Mouse (Mus musculus) stomach, embryonic 14.5 days (tissue): ENCODE measurements around the gene Cd300ld3. TPM values are rescaled to one million over a fixed set of nuclear protein-coding genes. Genes with fewer than 3 reads are reported as not detected.
A peak's percentile ranks its signal among the peaks of the same experiment; 100 is the strongest.

ENCODE experiments used
- ATAC-seq: fragments of 200-750 bp; cut with Nextera tagmentation; 2 replicates; pipeline ENCODE4 v1.8.0; 2017; ENCODE audit warnings: low read depth, moderate TSS enrichment; ENCODE audit not compliant: insufficient number of reproducible peaks, insufficient read depth, low FRiP score
- H3K27ac ChIP-seq: fragments of 300-500 bp; sonication (generic); 2 replicates; pipeline ENCODE4 v1.5.1; 2014; ENCODE audit warnings: mild to moderate bottlenecking, low read length, moderate library complexity, mixed read lengths
- H3K27me3 ChIP-seq: fragments of 300-500 bp; sonication (generic); 2 replicates; pipeline ENCODE4 v1.6.1; 2014; ENCODE audit warnings: low read length, control low read depth, mixed read lengths; ENCODE audit not compliant: control insufficient read depth, insufficient read depth
- H3K36me3 ChIP-seq: fragments of 300-500 bp; sonication (generic); 2 replicates; pipeline ENCODE4 v1.6.1; 2014; ENCODE audit warnings: mild to moderate bottlenecking, control low read depth, low read length, moderate library complexity, mixed read lengths; ENCODE audit not compliant: control insufficient read depth, insufficient read depth
- H3K4me1 ChIP-seq: fragments of 300-500 bp; sonication (generic); 2 replicates; pipeline ENCODE4 v1.6.1; 2014; ENCODE audit warnings: low read length, control low read depth, mixed read lengths; ENCODE audit not compliant: control insufficient read depth, insufficient read depth
- H3K4me2 ChIP-seq: fragments of 300-500 bp; sonication (generic); replicated peaks from 2 replicates; pipeline ENCODE4 v1.6.1; 2014; ENCODE audit warnings: low read depth, low read length, control low read depth
- H3K4me3 ChIP-seq: fragments of 300-500 bp; sonication (generic); 2 replicates; pipeline ENCODE4 v1.5.1; 2014; ENCODE audit warnings: low read depth, low read length, control low read depth
- H3K9ac ChIP-seq: fragments of 300-500 bp; sonication (generic); replicated peaks from 2 replicates; pipeline ENCODE4 v1.6.1; 2014; ENCODE audit warnings: low read depth, mild to moderate bottlenecking, control low read depth, low read length, moderate library complexity, mixed read lengths
- H3K9me3 ChIP-seq: fragments of 300-500 bp; sonication (generic); 2 replicates; pipeline ENCODE4 v1.6.1; 2016; ENCODE audit warnings: low read depth, low read length, control low read depth; ENCODE audit not compliant: control insufficient read depth
- WGBS: fragments of 180-500 bp; shearing (Covaris S2); extraction: QIAGEN DNeasy Blood & Tissue Kit; methylation state at CpG from one replicate; pipeline ENCODE4 v1.1.7; 2014; 5-methylcytosine and 5-hydroxymethylcytosine counted together
- polyA plus RNA-seq: library from polyadenylated mRNA; unstranded; fragments of >200 nt; fragmentation: Nextera tagmentation; extraction: Ambion mirVana; gene quantifications from 2 replicates; pipeline ENCODE4 v1.2.1, GENCODE M21; 2014

Gene Cd300ld3
- polyA plus RNA-seq, 1 experiment from 2014 or later = not detected

DNA sequence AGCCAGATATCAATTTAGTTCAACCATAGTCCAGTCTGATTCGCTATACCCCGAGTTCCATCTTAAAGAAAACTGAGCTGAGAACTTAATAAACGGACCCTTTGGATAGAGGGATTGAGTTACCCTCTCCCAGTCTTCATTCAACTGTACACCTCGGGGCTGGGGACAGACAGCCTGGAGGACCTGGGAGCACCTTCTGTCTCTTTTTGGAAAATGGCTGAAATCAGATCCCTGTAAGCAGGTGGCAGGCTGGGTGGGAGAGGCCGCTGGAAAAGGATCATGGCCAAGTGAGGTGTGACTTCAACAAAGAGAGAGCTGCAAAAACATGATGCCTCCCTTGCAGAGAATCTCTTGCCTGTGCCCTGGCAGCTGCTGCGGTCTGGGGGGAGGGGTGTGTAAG, 34.0 kb upstream of the Cd300ld3 start:
- Histone ChIP-seq H3K27me3 (peaks cover 4% of the 10 kb centered on the region; the same call in 1 of the 2 replicates), H3K9ac (no peak overlapping the region), H3K27ac (no peak overlapping the region), H3K4me1 (no peaks in the 10 kb centered on the region), H3K36me3 (no peaks in the 10 kb centered on the region), H3K4me2 (no peak overlapping the region), H3K4me3 (no peak overlapping the region), H3K9me3 (no peaks in the 10 kb centered on the region)
- ATAC-seq = no peak
- WGBS = 69% methylated on average over 6 of the region's 6 CpGs

GRCm38 (mm10) chr11:115081373-115081772, 33.2 kb upstream of the Cd300ld3 start:
- peaks cover 4% of the 10 kb centered on the region; the same call in 1 of the 2 replicates for H3K27me3 ChIP-seq
- no peak overlapping the region for H3K27ac ChIP-seq
- no peaks in the 10 kb centered on the region for H3K9me3 ChIP-seq
- H3K4me1 ChIP-seq = no peaks in the 10 kb centered on the region
- WGBS = 66% methylated on average over 3 of the region's 3 CpGs
- no peak overlapping the region for H3K4me3 ChIP-seq
- no peak overlapping the region for H3K9ac ChIP-seq
- no peaks in the 10 kb centered on the region for H3K36me3 ChIP-seq
- no peak overlapping the region for H3K4me2 ChIP-seq
- no peak for ATAC-seq

DNA sequence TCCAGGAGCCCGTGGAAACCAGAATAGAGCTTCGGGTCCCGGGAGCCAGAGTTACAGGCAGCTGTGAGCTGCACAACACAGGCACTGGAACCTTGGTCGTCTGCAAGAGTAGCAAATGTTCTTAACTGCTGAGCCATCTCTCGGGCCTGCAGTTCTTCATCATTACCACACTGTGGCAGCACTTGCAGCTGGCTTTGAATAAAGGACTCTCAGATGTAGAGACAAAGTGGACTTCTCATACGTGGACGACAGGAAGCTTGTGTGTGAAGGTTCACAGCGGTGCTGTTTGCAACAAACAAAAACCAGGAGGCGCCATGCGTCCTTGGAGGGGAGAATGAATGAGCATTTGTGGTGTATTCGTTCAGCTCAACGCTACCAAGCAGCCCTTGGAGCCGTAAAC, 32.7 kb upstream of the Cd300ld3 start:
- WGBS = 35% methylated on average over 13 of the region's 13 CpGs
- no peak overlapping the region for H3K4me2 ChIP-seq
- ATAC-seq = no peak

GRCm38 (mm10) chr11:115078680-115079079, 30.5 kb upstream of the Cd300ld3 start:
- H3K27me3 ChIP-seq = no peaks in the 10 kb centered on the region; the same call in 1 of the 2 replicates
- 83% methylated on average over 5 of the region's 5 CpGs for whole genome bisulfite sequencing
- H3K27ac ChIP-seq = no peak overlapping the region
- no peaks in the 10 kb centered on the region for H3K4me1 ChIP-seq
- no peak overlapping the region for H3K9ac ChIP-seq
- no peaks in the 10 kb centered on the region for H3K9me3 ChIP-seq
- H3K4me2 ChIP-seq = no peak overlapping the region
- H3K36me3 ChIP-seq = no peaks in the 10 kb centered on the region
- H3K4me3 ChIP-seq = no peak overlapping the region
- no peak for ATAC-seq

More for the DNA sequence above, 32.7 kb upstream of the Cd300ld3 start:
- Histone ChIP-seq H3K27me3 (peaks cover 4% of the 10 kb centered on the region; the same call in 1 of the 2 replicates), H3K36me3 (no peaks in the 10 kb centered on the region), H3K9ac (no peak overlapping the region), H3K4me1 (no peaks in the 10 kb centered on the region), H3K9me3 (no peaks in the 10 kb centered on the region), H3K4me3 (no peak overlapping the region), H3K27ac (no peak overlapping the region)

- no peaks in the 10 kb centered on the region for H3K9me3 ChIP-seq
- no peaks in the 10 kb centered on the region for H3K4me1 ChIP-seq
- WGBS = 91% methylated on average over 1 of the region's 1 CpGs
- H3K4me2 ChIP-seq = no peak overlapping the region
- no peak overlapping the region for H3K4me3 ChIP-seq
- H3K27ac ChIP-seq = no peak overlapping the region
- H3K36me3 ChIP-seq = no peaks in the 10 kb centered on the region
- no peak for ATAC-seq
- no peak overlapping the region for H3K9ac ChIP-seq
- no peaks in the 10 kb centered on the region for H3K27me3 ChIP-seq
Observed at GRCm38 (mm10) chr11:115077436-115077835, 29.2 kb upstream of the Cd300ld3 start.

DNA sequence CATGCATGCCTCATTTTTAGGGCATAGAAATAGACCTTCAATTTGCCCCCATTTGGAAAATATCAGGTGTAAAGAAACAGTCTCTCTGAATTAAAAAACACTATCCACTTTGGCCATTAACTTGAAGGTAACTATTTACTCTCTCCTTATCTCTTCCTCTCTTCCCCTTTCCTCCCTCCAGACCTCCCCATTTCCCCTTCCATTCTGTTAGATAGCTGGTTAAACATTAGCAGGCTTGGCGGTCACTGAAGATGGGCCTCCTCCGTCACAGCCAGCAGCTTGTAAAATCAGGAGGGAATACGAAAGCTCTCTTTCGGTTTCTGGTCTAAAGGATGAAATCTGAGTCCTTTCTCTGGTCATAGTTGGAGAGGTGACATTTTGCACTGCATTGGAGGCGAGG, 27.6 kb upstream of the Cd300ld3 start:
- Histone ChIP-seq H3K4me2 (no peak overlapping the region), H3K9me3 (no peaks in the 10 kb centered on the region), H3K27me3 (no peaks in the 10 kb centered on the region), H3K4me3 (no peak overlapping the region), H3K27ac (no peak overlapping the region), H3K36me3 (no peaks in the 10 kb centered on the region), H3K4me1 (0 out of 2 replicates have a peak, but pooled peaks cover 4% of the 10 kb centered on the region), H3K9ac (no peak overlapping the region)
- 41% methylated on average over 5 of the region's 5 CpGs for WGBS
- no peak for ATAC-seq

GRCm38 (mm10) chr11:115075407-115075806, 27.2 kb upstream of the Cd300ld3 start:
- H3K27me3 ChIP-seq = no peaks in the 10 kb centered on the region
- no peak overlapping the region for H3K9ac ChIP-seq
- H3K9me3 ChIP-seq = no peaks in the 10 kb centered on the region
- no peaks in the 10 kb centered on the region for H3K36me3 ChIP-seq
- 54% methylated on average over 7 of the region's 7 CpGs for WGBS
- no peak for ATAC-seq
- 0 out of 2 replicates have a peak, but pooled peaks cover 4% of the 10 kb centered on the region for H3K4me1 ChIP-seq
- H3K4me2 ChIP-seq = no peak overlapping the region
- H3K27ac ChIP-seq = no peak overlapping the region
- no peak overlapping the region for H3K4me3 ChIP-seq

DNA sequence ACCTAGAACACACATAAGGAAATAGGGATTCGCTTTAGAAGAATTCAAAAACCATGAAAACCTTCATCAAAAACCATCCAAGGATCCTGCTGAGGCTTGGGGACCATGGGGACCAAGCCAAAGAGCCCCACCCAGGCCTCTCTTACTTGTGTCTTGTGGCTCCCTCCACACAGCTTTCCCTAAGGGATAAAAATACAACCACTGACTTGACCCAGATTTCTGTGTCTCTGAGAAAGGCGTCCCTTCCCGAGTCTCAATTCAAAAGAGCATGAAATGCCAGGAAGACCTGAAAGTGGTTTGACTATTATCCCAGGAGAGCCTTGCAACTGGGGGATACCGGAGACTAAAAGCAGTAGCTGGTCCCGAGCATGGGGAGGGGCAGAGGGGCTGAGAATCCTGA, 24.8 kb upstream of the Cd300ld3 start:
- Histone ChIP-seq H3K36me3 (no peaks in the 10 kb centered on the region), H3K4me1 (0 out of 2 replicates have a peak, but pooled peaks cover 4% of the 10 kb centered on the region), H3K27me3 (no peaks in the 10 kb centered on the region), H3K27ac (no peak overlapping the region), H3K9ac (no peak overlapping the region), H3K4me2 (no peak overlapping the region), H3K4me3 (no peak overlapping the region), H3K9me3 (no peaks in the 10 kb centered on the region)
- no peak for ATAC-seq
- 70% methylated on average over 5 of the region's 5 CpGs for WGBS

DNA sequence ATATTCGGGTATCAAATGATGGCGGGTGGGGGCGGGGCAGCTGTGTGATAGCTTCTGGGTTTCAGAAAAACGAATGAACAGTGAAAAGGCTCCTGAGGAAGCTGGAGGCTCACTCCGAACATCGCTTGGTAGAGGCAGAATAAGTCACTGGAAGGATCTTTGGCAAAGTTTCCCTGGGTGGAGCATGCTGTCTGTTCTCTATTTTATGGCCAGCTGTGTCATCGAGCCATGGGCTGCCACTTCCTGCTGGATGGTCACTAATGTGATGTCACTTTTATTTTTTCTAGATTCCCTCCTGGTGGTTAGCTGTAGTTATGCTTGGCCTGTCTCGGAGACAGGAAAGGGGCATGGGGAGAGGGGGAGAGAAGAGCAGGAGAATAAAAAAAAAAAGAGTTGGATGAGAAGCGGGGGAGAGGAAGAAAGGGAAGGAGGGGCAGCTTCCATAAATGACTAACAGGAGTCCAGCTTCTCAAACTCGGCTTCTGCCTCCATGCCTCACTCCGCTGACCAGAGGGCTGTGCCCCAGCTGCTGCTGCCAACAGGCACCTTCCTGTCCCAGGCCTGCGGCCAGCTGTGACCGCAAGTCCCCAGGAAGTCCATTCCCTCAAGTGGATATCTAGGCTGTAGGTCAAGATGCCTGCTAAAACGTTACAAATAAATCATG, 23.6 kb upstream of the Cd300ld3 start:
- Histone ChIP-seq H3K27ac (peak overlapping the region; percentile 21; the same call in 1 of the 2 replicates), H3K4me2 (peak overlapping the region; percentile 2; the same call in 1 of the 2 replicates), H3K36me3 (no peaks in the 10 kb centered on the region), H3K9me3 (no peaks in the 10 kb centered on the region), H3K4me1 (0 out of 2 replicates have a peak, but pooled peaks cover 4% of the 10 kb centered on the region), H3K4me3 (no peak overlapping the region), H3K9ac (no peak overlapping the region), H3K27me3 (no peaks in the 10 kb centered on the region)
- 10% methylated on average over 14 of the region's 14 CpGs for WGBS
- no peak for ATAC-seq
